Mouse (Mus musculus) ES-Bruce4 (cell line): ENCODE data around the gene Chat. TPM values are rescaled to one million over a fixed set of nuclear protein-coding genes. Genes with fewer than 3 reads are reported as not detected.
"Not testable (repeated sequence)": the region's sequence is repeated elsewhere in the genome, so short reads cannot be mapped to it uniquely, and the experiment has no call there.

ENCODE experiments used
- H3K27ac ChIP-seq: 2 replicates; pipeline ENCODE4 v1.5.1; 2012; ENCODE audit warnings: low read length, inconsistent platforms; ENCODE audit not compliant: insufficient read depth
- H3K27me3 ChIP-seq: 2 replicates; pipeline ENCODE4 v1.6.1; 2012; ENCODE audit warnings: mild to moderate bottlenecking, low read length, inconsistent platforms; ENCODE audit not compliant: control insufficient read depth, poor library complexity, insufficient read depth, severe bottlenecking
- H3K36me3 ChIP-seq: 2 replicates; pipeline ENCODE4 v1.6.1; 2012; ENCODE audit warnings: inconsistent platforms, mild to moderate bottlenecking, low read length, moderate library complexity; ENCODE audit not compliant: control insufficient read depth, poor library complexity, insufficient read depth, severe bottlenecking
- H3K4me1 ChIP-seq: one replicate; pipeline ENCODE4 v1.8.1; 2011; ENCODE audit warnings: low read length; ENCODE audit not compliant: control insufficient read depth, insufficient read depth
- H3K4me3 ChIP-seq: 2 replicates; pipeline ENCODE4 v1.5.1; 2011; ENCODE audit warnings: low read depth, mild to moderate bottlenecking, low read length
- H3K9ac ChIP-seq: 2 replicates; pipeline ENCODE4 v1.6.1; 2012; ENCODE audit warnings: low read depth, mild to moderate bottlenecking, inconsistent platforms; ENCODE audit not compliant: poor library complexity, severe bottlenecking
- H3K9me3 ChIP-seq: replicated peaks from 2 replicates; pipeline ENCODE4 v1.6.1; 2012; ENCODE audit warnings: mild to moderate bottlenecking, low read length, inconsistent platforms; ENCODE audit not compliant: control insufficient read depth, poor library complexity, insufficient read depth, severe bottlenecking
- CTCF ChIP-seq: IDR thresholded peaks from one replicate; pipeline ENCODE4 v1.8.1; 2011; ENCODE audit warnings: low read depth, low read length
- EP300 ChIP-seq: IDR thresholded peaks from 2 replicates; pipeline ENCODE4 v1.6.1; 2011; ENCODE audit warnings: low read depth, low read length; ENCODE audit not compliant: insufficient read depth
- POLR2A ChIP-seq: IDR thresholded peaks from one replicate; pipeline ENCODE4 v1.8.1; 2011; ENCODE audit warnings: low read length; ENCODE audit not compliant: insufficient read depth
- polyA plus RNA-seq: library from polyadenylated mRNA; stranded (reverse); fragments of >200 nt; gene quantifications from 2 replicates; pipeline ENCODE4 v1.2.4, GENCODE M21; 2011; ENCODE audit warnings: low read depth; ENCODE audit not compliant: missing spikeins, insufficient read depth, insufficient read length

Chat gene
- polyA plus RNA-seq, 1 experiment, result not detected

GRCm38 (mm10) chr14:32410084-32410483, 55.7 kb downstream of the Chat start:
- Histone ChIP-seq H3K27me3 (no peaks in the 10 kb centered on the region; the same call in 1 of the 2 replicates), H3K4me3 (no peak overlapping the region), H3K9me3 (peaks cover 2% of the 10 kb centered on the region; the same call in 1 of the 2 replicates), H3K9ac (no peak overlapping the region), H3K36me3 (no peaks in the 10 kb centered on the region), H3K27ac (no peak overlapping the region), H3K4me1 (no peaks in the 10 kb centered on the region)
- TF ChIP-seq EP300, result no peak
- no peak for TF ChIP-seq CTCF
- no peak for TF ChIP-seq POLR2A

GRCm38 (mm10) chr14:32405399-32405798, 60.4 kb downstream of the Chat start:
- not testable (repeated sequence) for H3K4me3 ChIP-seq, H3K4me1 ChIP-seq, H3K36me3 ChIP-seq, H3K27me3 ChIP-seq, H3K9me3 ChIP-seq, H3K27ac ChIP-seq, H3K9ac ChIP-seq

GRCm38 (mm10) chr14:32388196-32388595, 77.6 kb downstream of the Chat start, which contains the start of gene 1700024G13Rik:
Gene 1700024G13Rik (minus strand): TSS chr14:32388391.
- no peak within 1 kb of the TSS for H3K9ac ChIP-seq
- no peak within 1 kb of the TSS for H3K4me3 ChIP-seq
- H3K27me3 ChIP-seq, result no peaks in the 10 kb centered on the region
- no peaks in the 10 kb centered on the region for H3K36me3 ChIP-seq
- no peak within 1 kb of the TSS for H3K27ac ChIP-seq
- H3K9me3 ChIP-seq, result 0 out of 2 replicates have a peak, but pooled peaks cover 2% of the 10 kb centered on the region
- no peak for TF ChIP-seq POLR2A
- no peak for TF ChIP-seq CTCF
- TF ChIP-seq EP300, result no peak
- no peaks in the 10 kb centered on the region for H3K4me1 ChIP-seq

GRCm38 (mm10) chr14:32381619-32382018, 84.2 kb downstream of the Chat start:
- Histone ChIP-seq H3K9me3 (no peaks in the 10 kb centered on the region), H3K4me3 (no peak overlapping the region), H3K9ac (no peak overlapping the region), H3K27me3 (no peaks in the 10 kb centered on the region), H3K4me1 (peaks cover 1% of the 10 kb centered on the region), H3K27ac (no peak overlapping the region), H3K36me3 (no peaks in the 10 kb centered on the region)
- TF ChIP-seq POLR2A (no peak), CTCF (no peak)

GRCm38 (mm10) chr14:32381066-32381465, 84.7 kb downstream of the Chat start:
- Histone ChIP-seq H3K4me3 (no peak overlapping the region), H3K9me3 (no peaks in the 10 kb centered on the region), H3K36me3 (no peaks in the 10 kb centered on the region), H3K4me1 (peaks cover 1% of the 10 kb centered on the region), H3K9ac (no peak overlapping the region), H3K27ac (no peak overlapping the region), H3K27me3 (no peaks in the 10 kb centered on the region)
- TF ChIP-seq CTCF (no peak), POLR2A (no peak), EP300 (no peak)

- peaks cover 1% of the 10 kb centered on the region for H3K4me1 ChIP-seq
- no peak overlapping the region for H3K4me3 ChIP-seq
- no peak overlapping the region for H3K9ac ChIP-seq
- no peak for TF ChIP-seq POLR2A
- TF ChIP-seq CTCF, result no peak
- no peak for TF ChIP-seq EP300
- H3K27me3 ChIP-seq, result no peaks in the 10 kb centered on the region
- no peaks in the 10 kb centered on the region for H3K36me3 ChIP-seq
- no peaks in the 10 kb centered on the region for H3K9me3 ChIP-seq
- H3K27ac ChIP-seq, result no peak overlapping the region
Observed at GRCm38 (mm10) chr14:32380099-32380480, 85.7 kb downstream of the Chat start.
